Mouse (Mus musculus): ENCODE measurements at regions not wholly inside any gene's neighbourhood (a gene's known extent, or its start where the extent isn't known, plus 50 kb on each side); places are given as distances from the start of the nearest gene placed in this dataset.

DNA sequence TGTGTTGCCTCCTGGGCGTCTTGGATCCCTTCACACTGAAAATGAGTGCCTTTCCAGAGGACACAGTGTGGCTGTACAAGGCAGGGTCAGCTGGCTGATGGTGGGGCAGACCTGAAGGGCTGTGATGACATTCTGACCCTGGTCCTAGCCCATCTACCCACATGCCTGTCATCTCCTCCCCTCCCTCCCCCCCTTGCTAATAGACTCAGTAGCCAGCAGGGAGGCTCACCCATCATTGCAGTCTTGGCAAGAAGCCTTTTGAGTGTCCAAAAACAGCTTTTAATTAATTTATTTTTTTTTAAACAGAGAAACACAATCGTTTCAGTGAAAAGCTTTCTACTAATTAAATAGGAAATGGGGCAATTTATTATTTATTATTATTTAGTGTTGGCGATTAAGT lies 67.0 kb upstream of the Ssx2ip start:
- DNase-seq, result no peak

DNA sequence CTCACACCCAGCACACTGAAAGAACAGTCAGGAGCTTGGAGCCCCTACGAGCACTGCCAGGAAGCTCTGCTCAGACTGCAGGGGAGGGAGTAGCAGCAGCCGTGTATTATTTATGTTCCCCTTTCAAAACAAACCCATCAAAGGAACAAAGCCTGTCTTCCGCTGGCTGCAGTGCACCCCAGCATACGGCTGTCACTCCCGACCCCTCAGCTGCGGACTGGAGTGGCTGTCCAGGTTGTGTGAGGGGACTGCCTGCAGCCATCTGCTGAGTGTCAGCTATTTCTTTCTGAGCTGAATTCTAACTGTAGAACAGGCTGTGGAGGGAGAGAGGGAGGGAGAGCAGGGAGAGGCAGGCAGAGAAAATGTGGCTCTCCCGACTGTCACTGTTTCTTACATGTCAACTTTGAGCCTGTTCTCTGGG lies 66.6 kb upstream of the Ssx2ip start:
- peak in 1 of 2 experiments; percentile 8 for DNase-seq

DNA sequence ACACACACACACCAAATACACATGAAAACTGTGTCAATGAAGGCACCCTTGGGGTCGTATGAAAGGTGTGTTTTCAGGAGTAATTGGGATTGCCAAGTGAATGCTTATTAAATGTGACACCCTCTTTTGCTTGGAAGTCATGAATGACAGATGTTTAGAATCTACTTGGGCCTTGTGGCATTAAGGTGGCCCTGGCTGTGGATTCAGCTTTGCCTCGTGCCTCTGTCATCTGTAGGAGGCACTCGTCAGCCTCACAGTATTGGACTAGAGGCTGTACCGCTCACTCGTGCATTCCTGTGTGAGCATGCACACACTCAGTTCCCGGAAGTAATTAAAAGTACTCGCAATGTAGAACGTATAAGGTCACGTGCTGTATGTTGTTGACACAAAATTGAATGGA lies 66.0 kb upstream of the Ssx2ip start:
- no peak for DNase-seq

DNA sequence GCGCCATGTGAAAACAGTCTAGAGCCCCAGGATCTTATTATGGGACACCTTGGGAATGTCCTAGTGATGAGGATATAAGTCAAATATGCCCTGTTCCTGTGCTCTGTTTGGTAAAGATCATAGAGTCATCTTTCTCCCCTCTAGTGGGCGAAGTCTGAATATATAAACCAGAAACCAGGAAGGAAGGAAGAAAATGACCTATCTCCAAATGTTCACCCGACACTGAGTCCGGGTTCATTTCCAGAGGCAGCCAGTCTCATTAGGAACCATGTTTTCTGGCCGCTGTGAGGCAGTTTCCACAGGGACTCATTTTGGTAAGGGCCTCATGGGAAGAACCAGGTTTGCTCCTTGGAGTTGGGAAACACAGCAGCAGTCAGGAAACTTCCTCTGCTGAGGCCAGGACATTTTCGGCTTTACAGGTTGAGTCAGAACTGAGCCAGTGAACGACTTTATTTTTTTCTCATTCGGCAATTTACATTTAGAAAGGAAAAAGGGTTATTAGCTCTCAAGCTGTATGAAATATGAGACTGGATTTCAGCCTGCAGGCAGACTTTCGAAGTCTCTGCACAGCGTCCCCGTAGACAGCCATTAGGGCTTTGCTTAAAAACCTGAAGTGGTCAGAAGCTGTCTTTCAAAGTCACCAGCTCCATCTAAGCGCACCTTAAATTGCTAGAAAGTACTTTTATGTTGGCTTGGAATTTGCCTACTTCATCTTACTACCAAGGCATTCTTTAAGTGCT lies 64.0 kb upstream of the Ssx2ip start:
- DNase-seq, result no peak

DNA sequence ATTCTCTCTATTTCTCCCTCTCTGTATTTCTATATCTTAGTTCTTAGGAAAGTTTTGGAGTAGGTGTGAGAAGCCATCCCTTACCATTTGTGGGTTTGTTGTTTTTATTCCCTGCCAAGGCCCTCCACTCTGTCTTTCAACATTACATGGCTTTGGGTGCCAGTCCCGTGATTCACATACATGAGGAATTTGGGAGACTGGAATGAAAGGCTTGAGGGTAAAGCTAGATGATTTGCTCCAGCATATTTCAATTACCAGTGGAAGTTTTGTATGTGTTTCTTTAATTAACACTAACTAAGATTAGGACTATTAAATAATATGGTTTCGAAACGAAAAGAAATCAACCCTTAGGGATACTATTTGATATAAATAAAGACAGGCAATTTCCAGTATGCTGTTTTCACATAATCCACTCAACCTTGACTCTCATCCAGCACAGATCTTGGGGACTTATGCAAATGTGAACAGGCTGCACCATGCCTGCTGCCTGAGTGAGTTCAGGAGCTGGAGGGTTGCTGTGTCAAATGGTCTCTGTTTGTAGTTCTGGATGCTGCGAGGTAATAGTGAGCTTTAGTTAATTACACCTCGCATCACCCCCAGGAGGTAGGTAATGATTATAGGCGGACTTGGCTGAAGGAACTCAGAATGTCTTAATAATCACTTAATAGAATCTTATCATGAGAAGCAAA lies 62.6 kb upstream of the Ssx2ip start:
- DNase-seq, result no peak

DNA sequence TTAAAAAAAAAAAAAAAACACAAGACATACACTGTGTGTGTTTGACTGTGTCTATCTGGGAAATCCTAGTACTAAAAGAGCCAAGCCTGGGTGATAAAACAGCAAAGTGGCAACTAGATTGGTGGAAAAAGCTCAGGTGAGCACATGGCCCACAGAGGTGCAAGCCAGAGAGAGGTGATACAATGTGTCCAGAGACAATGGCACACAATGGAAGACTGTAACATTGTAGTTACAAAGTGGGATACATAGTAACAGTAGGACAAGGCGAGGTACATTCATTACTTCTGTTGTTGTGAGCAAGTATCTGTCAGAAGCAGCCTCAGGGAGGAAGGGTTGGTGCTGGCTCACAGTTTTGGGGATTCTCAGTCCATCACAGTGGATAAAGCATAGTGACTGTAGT lies 61.7 kb upstream of the Ssx2ip start:
- no peak for DNase-seq

DNA sequence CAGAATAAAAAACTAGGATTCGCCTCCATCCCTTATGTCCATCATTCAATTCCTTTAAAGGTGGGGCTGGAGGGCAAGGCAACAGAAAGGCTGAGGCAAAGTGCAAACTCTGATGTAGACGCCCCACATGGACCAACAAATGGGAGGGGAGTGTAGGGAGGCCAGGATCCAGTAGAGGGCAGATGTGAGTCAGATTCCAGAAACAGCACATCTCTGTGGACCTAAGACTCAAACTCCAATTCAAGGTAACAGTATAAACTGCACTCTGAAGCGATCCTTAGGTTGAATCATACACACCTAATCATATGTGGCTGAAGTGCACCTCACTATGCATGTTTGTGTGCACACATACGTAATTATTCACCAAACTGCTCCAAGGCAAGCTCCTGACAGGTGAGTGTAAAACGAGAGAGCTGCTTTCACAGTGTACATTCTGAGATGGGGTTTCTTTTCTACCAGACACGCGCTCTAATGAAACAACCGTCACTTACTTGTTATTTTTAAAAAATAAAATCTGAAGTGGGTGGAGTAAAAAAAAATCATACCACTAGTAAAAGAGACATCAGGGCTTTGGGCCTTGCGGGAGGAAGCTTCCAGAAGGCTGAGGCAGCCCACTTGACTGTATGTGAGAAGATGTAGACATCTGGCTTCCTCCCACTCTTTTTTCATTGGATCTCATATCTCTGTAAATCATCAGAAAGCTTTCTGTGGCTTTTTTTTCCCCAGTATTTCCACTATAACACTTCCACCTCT lies 60.6 kb upstream of the Ssx2ip start:
- DNase-seq, result peak; percentile 42 to 47

DNA sequence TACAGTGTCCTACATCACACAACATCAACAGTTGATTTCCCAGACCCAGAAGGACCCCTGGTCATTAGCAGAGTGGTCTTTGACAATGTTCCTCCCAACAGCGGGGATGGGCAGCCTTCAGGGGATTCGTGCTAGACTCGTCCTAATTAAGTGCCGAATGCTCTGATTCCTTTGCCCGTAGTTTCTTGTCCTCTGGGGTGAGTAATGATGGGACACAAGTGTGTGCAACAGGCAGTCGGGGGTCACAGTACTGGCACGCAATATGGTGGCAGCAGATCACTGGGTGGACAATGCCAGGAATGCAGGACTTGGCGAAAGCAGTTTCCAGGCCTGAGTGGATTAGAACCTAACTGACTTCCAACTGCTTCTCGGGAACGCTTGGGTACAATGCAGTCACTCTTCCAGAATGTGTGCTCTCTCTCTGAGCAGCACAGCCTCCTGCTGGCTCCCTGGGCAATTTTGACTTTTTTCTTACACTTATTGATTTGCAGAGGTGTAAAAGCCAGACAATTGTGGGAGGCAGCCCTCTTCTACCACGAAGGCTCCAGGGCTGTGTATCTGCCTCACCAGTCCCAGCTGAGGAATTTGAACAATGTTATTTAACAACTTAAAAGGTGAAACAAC lies 59.9 kb upstream of the Ssx2ip start:
- DNase-seq, result no peak

DNA sequence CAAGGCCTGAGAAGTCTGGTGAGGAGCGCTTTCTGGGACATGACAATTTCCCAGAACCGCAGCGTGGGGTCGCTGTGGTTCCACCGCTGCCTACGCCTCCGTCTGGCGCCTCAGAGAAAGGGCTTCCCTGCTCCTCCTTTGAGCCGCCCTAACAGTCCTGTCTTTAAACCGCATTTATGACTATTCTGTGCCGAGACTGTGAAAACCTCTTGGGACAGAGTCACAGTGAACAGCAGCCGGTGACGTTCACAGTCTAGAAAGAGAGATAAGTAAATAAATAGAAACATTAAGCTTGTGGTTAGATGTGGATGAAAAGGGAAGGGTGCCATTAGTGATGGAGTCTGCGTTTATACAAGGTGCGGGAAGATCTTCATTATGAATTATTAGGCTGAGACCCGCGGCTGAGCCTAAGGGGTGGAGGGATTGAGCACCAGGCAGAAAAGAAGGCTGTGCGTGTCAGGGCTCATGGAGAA lies 59.1 kb upstream of the Ssx2ip start:
- peak; percentile 29 to 39 for DNase-seq

DNA sequence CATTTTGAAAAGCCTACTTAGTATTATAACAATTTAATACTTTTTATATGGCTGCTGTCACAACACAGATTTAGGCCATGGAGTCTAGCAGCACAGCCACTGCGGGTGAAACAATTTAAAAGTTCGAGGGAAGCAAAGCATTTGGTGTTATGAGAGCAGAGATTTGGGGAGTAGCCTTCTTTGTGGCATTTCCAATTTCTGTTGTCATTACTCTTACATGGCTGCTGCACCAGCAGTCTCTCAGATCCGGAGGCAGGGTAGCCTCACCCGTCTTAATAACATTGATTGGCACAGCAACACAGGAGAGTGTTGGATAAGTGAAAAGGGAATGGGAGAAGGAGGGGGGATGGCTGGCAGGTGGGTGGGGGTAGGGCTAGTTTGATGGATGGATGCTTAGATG lies 58.5 kb upstream of the Ssx2ip start:
- no peak for DNase-seq

DNA sequence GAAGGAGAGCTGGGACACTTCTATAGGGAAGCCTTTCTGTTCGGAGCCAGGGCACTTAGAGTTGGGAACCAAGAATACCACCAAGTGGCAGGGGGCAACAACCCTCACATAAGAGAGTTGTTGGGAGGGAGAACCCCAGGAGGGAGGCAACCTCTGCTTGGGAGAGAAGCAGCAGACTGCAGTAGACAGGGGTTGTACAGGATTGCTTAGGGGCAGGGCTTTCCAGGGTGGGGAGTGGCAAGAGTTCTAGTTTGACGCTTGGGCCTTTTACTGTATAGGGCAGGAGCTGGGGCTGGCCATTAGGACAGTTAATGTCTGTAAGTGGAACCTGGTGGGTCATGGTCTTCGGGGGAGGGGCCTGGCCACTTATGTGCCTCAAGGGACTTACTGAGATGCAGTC lies 57.1 kb upstream of the Ssx2ip start:
- no peak for DNase-seq

DNA sequence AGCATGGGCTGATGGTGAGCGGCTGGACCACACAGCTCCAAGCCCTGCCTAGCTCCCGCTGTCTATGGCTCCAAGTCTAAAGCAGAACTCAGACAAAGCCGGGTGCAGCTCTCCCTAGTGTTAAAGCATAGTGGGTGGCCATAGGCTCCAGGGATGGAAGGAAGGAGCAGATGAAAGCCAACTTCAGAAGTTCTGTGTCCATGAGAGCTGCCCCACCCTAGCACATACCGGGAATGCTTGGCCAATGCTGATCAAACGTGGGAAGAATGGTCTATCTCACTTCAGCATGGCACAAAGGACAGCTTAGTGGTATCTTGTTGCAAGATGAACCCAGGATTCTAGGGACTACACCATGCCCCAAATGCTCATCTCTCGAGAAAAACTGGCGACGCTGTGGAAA lies 55.5 kb upstream of the Ssx2ip start:
- no peak for DNase-seq

DNA sequence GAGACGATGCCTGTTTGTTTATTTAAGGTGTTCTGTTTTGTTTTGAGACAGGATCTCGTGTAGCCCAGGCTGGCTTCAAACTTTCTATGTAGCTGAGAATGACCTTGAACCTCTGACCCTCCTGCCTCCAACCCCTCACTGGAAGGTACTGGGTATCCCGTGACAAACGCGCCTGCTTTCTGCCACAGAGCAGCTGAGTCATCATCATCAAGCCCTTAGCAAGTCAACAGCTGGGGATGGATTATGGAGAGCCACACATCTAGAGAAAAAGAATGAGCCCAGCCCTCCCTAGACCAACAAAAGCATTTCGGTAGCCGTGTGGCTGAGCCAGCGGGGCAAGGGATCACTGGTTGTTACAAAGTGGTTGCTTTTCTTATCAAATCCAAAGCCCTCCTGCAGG lies 55.0 kb upstream of the Ssx2ip start:
- no peak for DNase-seq

DNA sequence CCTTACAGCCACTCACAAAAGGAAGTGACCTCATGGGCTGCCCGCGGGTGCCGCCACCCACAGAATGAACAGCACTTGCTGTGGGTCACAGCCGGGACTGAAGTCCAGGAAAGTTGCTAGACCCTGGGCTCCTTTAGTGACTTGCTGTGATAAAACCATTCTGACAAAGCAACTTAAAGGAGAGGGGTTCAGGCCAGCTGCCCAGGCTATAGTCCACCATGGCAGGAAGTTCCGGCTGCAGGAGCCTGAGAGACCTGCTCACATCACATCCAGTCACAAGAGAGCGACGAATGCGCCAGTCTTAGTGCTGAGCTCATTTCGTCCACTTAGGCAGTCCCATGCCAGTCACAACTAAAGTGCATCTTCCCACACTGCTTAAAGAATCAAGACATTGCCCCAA lies 54.3 kb upstream of the Ssx2ip start:
- DNase-seq, result no peak

DNA sequence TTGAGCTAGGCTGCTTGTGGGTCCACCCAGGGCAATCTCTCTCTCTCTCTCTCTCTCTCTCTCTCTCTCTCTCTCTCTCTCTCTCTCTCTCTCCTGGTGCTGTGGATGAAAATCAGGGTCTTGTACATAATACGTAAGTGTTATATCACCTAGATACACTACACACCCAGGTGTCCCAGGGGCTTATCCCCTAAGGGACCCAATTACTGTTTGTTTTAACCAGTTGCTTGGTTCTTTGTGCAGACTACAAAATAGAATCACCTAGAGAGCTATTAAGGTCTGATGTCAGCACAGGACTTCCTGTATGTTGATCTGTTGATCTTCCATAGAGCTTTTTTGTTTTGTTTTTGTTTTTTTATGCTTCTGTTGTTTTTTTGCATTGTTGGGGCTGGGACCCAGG lies 53.0 kb upstream of the Ssx2ip start:
- no peak for DNase-seq

DNA sequence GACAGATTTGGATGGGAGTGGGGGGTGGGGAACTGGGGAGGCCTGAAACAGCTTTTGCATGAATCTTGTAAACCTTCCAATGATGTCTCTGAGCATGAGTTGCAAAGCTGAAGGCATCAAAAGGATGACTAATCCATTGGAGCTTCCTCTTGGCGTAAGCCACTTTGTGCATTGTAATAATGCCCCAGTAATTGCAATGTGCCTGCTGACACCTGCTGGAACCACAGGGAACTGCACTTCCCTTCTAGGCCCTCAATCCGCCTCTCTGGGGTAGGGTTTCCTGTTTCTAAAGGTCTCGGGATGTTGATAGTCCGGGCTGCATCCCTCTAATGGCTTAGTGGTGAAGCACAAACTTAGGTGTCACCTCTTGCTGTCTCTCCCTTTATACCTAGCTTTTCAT lies 52.3 kb upstream of the Ssx2ip start:
- DNase-seq, result peak; percentile 33 to 54

DNA sequence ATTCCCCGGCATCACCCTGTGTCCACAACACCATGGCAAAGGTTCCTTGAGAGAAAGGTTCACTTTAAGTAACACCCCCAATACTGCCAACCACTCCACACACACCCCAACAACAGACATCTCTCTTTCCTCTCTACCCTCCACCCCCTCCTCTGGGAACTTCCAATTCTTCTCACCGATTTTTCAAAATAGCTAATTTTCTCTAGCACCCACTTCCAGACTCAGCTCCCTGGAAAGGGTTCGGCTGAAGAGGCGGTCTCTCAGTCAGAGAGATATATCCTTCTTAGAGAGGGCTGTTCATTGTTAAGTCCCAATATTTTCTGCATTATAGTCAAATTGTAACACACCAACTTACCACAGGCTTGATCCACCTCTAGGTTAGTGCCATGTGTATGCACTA lies 50.5 kb upstream of the Ssx2ip start:
- no peak for DNase-seq
